Mouse (Mus musculus) left cerebral cortex, postnatal 36 days (tissue): ENCODE measurements around the gene Cep128. TPM values are rescaled to one million over a fixed set of nuclear protein-coding genes. Genes with fewer than 3 reads are reported as not detected.

ENCODE experiments used
- DNase-seq, 2 experiments: peaks; one replicate each; pipeline ENCODE4 v3.0.0; 2021 to 2022; ENCODE audit warnings: low spot score in 2 of 2, mixed read lengths in 1 of 2
- intact Hi-C: fragments of 180-260 bp; cut with DNase I; formaldehyde crosslinking; loops from one replicate; pipeline ENCODE4 v1.15.1; 2025
- total RNA-seq, 2 experiments: library from RNA; stranded (reverse); gene quantifications; 2 replicates each; pipeline ENCODE4 v1.2.3; 2021

Cep128 gene
- total RNA-seq, 2 experiments from 2014 or later = 9.9 TPM

- intact Hi-C loops = loop anchor here (2.0 kb wide), 1 partner anchor 573 kb away; no protein-coding TSS in a partner anchor
- no peak for DNase-seq
These were observed 70.1 kb downstream of the Cep128 start for GRCm38 (mm10) chr12:91313974-91314587.

- DNase-seq = no peak
- intact Hi-C loops = no loop called here
These were observed 71.6 kb downstream of the Cep128 start for GRCm38 (mm10) chr12:91312591-91312990.

- intact Hi-C loops = no loop called here
- DNase-seq = no peak
These were observed 76.5 kb downstream of the Cep128 start for GRCm38 (mm10) chr12:91307733-91308132.

GRCm38 (mm10) chr12:91305769-91306168 is 78.4 kb downstream of the Cep128 start:
- DNase-seq = no peak
- intact Hi-C loops = no loop called here

GRCm38 (mm10) chr12:91305038-91305437 is 79.2 kb downstream of the Cep128 start:
- no peak for DNase-seq
- intact Hi-C loops = no loop called here

- DNase-seq = no peak
- intact Hi-C loops = no loop called here
These were observed 85.5 kb downstream of the Cep128 start for GRCm38 (mm10) chr12:91298700-91299099.

- DNase-seq = no peak
- intact Hi-C loops = no loop called here
These were observed 88.3 kb downstream of the Cep128 start for GRCm38 (mm10) chr12:91295870-91296269.

- no peak for DNase-seq
- intact Hi-C loops = no loop called here
These were observed 88.8 kb downstream of the Cep128 start for GRCm38 (mm10) chr12:91295436-91295835.

GRCm38 (mm10) chr12:91273936-91274335 is 110.3 kb downstream of the Cep128 start:
- no peak for DNase-seq
- intact Hi-C loops = no loop called here

GRCm38 (mm10) chr12:91269634-91270033 is 114.6 kb downstream of the Cep128 start:
- intact Hi-C loops = no loop called here
- DNase-seq = no peak

- no peak for DNase-seq
- intact Hi-C loops = no loop called here
These were observed 115.2 kb downstream of the Cep128 start for GRCm38 (mm10) chr12:91268974-91269373.

GRCm38 (mm10) chr12:91266014-91266413 is 118.2 kb downstream of the Cep128 start:
- intact Hi-C loops = no loop called here

GRCm38 (mm10) chr12:91265462-91265861 is 118.7 kb downstream of the Cep128 start:
- intact Hi-C loops = no loop called here

More at GRCm38 (mm10) chr12:91266014-91266413, 118.2 kb downstream of the Cep128 start:
- no peak for DNase-seq

GRCm38 (mm10) chr12:91264828-91265355 is 119.3 kb downstream of the Cep128 start:
- no peak for DNase-seq
- intact Hi-C loops = no loop called here

More at GRCm38 (mm10) chr12:91265462-91265861, 118.7 kb downstream of the Cep128 start:
- DNase-seq = no peak

- no peak for DNase-seq
- intact Hi-C loops = no loop called here
These were observed 120.5 kb downstream of the Cep128 start for GRCm38 (mm10) chr12:91263705-91264104.

GRCm38 (mm10) chr12:91262801-91263200 is 121.4 kb downstream of the Cep128 start:
- intact Hi-C loops = no loop called here
- no peak for DNase-seq

GRCm38 (mm10) chr12:91256334-91256733 is 127.9 kb downstream of the Cep128 start:
- DNase-seq = no peak
- intact Hi-C loops = no loop called here

- intact Hi-C loops = no loop called here
- no peak for DNase-seq
These were observed 129.4 kb downstream of the Cep128 start for GRCm38 (mm10) chr12:91254831-91255230.

- DNase-seq = no peak
- intact Hi-C loops = no loop called here
These were observed 163.6 kb downstream of the Cep128 start for GRCm38 (mm10) chr12:91220609-91221008.

GRCm38 (mm10) chr12:91205550-91205949 is 178.7 kb downstream of the Cep128 start:
- intact Hi-C loops = no loop called here
- no peak for DNase-seq

GRCm38 (mm10) chr12:91204330-91204729 is 179.9 kb downstream of the Cep128 start:
- intact Hi-C loops = no loop called here
- no peak for DNase-seq

GRCm38 (mm10) chr12:91202496-91202895 is 181.7 kb downstream of the Cep128 start:
- no peak for DNase-seq
- intact Hi-C loops = no loop called here
